Mouse (Mus musculus): ENCODE measurements around the gene Dnajc8.
A peak's percentile ranks its signal among the peaks of the same experiment; 100 is the strongest.
"Not testable (repeated sequence)": the region's sequence is repeated elsewhere in the genome, so short reads cannot be mapped to it uniquely, and the experiment has no call there.

Dnajc8 gene

DNA sequence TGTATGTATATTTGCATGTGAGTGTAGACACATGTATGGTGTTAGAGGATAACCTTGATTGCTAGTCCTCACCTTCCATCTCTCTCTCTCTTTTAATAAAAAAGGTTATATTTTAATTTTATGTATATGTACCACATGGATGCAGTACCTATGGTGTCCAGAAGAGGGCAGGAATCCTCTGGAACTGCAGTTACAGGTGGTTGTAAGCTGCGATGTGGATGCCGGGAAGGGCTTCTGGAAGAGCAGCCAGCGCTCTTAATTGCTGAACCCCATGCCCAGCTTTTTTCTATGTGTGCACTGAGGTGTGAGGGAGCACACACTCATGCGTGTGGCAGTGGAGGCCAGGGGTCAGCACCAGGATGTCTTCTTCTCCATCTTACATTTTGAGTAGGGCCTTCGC, 33.8 kb downstream of the Dnajc8 start:
- no peak for DNase-seq

- no peak for DNase-seq
Measured at GRCm38 (mm10) chr4:132571190-132571589, 35.8 kb downstream of the Dnajc8 start.

GRCm38 (mm10) chr4:132573327-132573726, 38.0 kb downstream of the Dnajc8 start:
- no peak for DNase-seq

DNA sequence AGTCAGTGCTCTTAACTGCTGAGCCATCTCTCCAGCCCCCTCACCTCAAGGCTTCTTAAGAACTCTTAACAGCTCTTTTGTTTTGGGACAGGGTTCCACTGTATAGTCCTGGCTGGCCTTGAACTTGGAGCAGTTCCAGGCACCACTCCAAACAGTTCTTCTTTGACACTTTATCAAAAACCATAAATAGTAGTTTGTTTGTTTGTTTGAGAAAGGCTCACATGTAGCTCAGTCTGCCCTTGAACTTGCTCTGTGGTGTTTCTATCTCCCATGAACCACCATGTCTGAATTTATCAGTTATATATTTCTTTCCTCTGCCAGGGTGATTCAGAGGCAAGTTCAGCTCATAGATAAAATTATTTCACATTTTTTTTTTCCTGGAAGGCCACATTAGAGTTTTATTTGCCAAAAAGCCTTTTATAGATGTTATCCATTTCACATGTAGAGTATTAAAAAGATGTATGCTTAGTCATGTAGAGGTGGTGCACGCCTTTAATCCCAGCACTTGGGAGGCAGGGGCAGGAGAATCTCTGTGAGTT, 39.5 kb downstream of the Dnajc8 start:
- no peak for DNase-seq

GRCm38 (mm10) chr4:132583781-132584180, 48.4 kb downstream of the Dnajc8 start:
- no peak for DNase-seq

GRCm38 (mm10) chr4:132584975-132585374, 49.6 kb downstream of the Dnajc8 start:
- no peak for DNase-seq

DNA sequence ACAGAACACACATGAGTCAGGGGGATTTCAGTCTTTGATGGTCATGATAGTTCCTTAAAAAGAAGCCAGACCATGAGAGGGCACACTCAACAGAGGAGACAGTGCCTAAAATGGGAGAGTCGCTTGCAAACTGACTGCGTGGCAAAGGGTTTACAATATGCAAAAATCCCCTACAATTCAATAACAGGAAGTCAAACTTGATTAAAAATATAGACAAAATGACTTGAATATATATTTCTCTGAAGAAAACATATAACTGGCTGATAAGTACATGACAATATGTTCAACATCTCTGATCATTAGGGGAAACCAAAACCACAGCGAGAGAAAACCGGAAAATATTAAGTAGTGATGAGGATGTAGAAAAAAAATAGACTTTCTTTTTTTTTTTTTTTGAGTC, 50.9 kb downstream of the Dnajc8 start:
- DNase-seq, result no peak

DNA sequence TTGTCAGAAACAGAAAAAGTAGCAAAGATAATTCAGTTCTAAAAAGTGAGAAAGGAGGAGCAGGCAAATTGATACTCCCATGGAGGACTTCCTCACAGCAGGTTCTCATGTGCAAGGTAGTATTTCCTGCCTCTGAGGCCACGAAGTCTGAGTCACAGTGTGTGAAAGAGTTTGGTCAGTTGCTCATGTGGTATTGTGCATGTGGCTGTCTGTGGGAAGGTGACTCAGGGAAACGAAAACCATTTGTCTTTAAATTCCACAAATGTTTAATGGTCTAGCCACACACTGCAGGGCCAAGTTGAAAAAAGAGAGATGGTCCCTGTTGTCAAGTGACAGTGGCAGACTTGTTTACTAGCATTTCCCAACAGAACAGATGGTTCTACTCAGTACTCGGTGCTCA, 53.2 kb downstream of the Dnajc8 start:
- DNase-seq, result no peak

GRCm38 (mm10) chr4:132590642-132591041, 55.3 kb downstream of the Dnajc8 start:
- no peak for DNase-seq

GRCm38 (mm10) chr4:132592958-132593357, 57.6 kb downstream of the Dnajc8 start:
- peak; percentile 69 for DNase-seq

DNA sequence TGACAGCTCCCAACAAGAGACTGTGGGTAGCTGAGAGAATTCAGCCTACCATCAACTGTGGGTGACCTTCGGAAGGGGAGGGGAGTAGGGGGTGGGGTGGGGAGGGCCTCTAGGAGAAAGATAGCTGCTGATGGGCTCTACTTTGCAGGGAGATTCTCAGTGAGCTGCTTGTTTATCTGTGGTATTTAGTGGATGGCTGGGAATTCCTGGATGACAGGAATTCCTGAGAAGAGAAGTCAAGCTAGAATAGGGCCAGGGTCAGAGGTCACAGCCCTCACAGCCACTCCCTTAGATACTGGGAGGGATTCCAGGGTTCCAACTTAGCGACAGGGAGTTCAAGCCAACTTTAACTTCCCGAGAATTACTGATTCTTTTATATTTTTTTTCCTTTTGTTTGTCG, 58.8 kb downstream of the Dnajc8 start:
- DNase-seq, result no peak

GRCm38 (mm10) chr4:132598861-132599260, 63.5 kb downstream of the Dnajc8 start:
- DNase-seq, result no peak

DNA sequence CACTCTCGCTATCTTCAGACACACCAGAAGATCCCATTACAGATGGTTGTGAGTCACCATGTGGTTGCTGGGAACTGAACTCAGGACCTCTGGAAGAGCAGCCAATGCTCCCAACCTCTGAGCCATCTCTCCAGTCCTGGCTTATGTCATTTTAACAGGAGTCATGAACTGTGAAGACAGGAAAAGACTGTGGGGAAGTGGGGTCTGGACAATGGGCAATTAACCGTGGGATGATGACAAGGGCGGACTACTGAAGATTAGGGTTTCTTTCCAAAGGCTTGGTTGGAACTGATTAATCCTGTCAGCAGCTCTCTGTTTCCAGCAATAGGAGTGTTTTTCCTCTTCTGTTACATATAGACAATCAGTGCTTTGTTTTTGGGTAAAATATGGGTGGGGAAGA, 64.4 kb downstream of the Dnajc8 start:
- DNase-seq, result no peak

DNA sequence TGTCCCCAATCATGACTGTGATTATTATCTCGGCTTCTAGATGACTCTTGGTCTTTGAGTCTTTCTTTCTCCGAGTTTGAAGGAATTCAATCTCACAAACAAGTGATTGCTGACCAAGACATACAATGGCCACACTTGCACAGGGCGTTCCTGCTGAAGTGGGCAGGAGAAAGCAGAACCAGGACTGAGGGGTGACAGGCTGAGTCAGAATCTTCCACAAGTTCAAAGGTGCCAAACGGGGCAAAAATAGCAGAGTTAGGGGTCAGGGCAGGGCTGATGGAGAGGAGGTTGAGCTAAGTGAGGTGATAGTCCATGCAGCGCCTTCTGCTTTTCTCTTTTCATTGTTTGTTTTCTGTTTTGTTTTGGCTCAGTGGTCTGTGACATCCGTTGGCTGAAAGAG, 65.1 kb downstream of the Dnajc8 start:
- DNase-seq, result peak; percentile 34

- DNase-seq, result not testable (repeated sequence)
Measured at GRCm38 (mm10) chr4:132601242-132601641, 65.9 kb downstream of the Dnajc8 start.

All from layer of hippocampus, adult 9-11 months (tissue).